Mouse (Mus musculus): ENCODE data around the gene Rgs7. TPM values are rescaled to one million over a fixed set of nuclear protein-coding genes. Genes with fewer than 3 reads are reported as not detected.

The Rgs7 gene
- polyA plus RNA-seq, 1 experiment from 2014 or later, result 1.8 TPM

GRCm38 (mm10) chr1:175262341-175262740 is 230.0 kb downstream of the Rgs7 start:
- H3K9ac ChIP-seq, result no peak overlapping the region
- H3K4me2 ChIP-seq (replicated peaks), result no peak overlapping the region
- no peak overlapping the region for H3K27ac ChIP-seq
- no peaks in the 10 kb centered on the region for H3K36me3 ChIP-seq
- no peaks in the 10 kb centered on the region for H3K4me1 ChIP-seq (replicated peaks)
- H3K9me3 ChIP-seq, result no peaks in the 10 kb centered on the region
- no peak overlapping the region for H3K4me3 ChIP-seq (replicated peaks)
- no peaks in the 10 kb centered on the region for H3K27me3 ChIP-seq (replicated peaks)
- ATAC-seq, result no peak

GRCm38 (mm10) chr1:175259374-175259773 is 232.9 kb downstream of the Rgs7 start:
- no peaks in the 10 kb centered on the region for H3K27me3 ChIP-seq (replicated peaks)
- H3K4me1 ChIP-seq (replicated peaks), result no peaks in the 10 kb centered on the region
- H3K4me2 ChIP-seq (replicated peaks), result no peak overlapping the region
- H3K36me3 ChIP-seq, result no peaks in the 10 kb centered on the region
- no peak for ATAC-seq
- no peak overlapping the region for H3K9ac ChIP-seq
- no peak overlapping the region for H3K27ac ChIP-seq
- no peaks in the 10 kb centered on the region for H3K9me3 ChIP-seq
- H3K4me3 ChIP-seq (replicated peaks), result no peak overlapping the region
- WGBS, result 48% methylated on average over 1 of the region's 1 CpGs

- H3K4me1 ChIP-seq (replicated peaks), result no peaks in the 10 kb centered on the region
- H3K27ac ChIP-seq, result no peak overlapping the region
- no peaks in the 10 kb centered on the region for H3K27me3 ChIP-seq (replicated peaks)
- no peak overlapping the region for H3K4me2 ChIP-seq (replicated peaks)
- H3K36me3 ChIP-seq, result no peaks in the 10 kb centered on the region
- WGBS, result 42% methylated on average over 3 of the region's 3 CpGs
- H3K4me3 ChIP-seq (replicated peaks), result no peak overlapping the region
- no peaks in the 10 kb centered on the region for H3K9me3 ChIP-seq
- H3K9ac ChIP-seq, result no peak overlapping the region
- ATAC-seq, result no peak
Measured at GRCm38 (mm10) chr1:175255224-175255623, 237.1 kb downstream of the Rgs7 start.

- Histone ChIP-seq H3K27ac (no peak overlapping the region), H3K36me3 (no peaks in the 10 kb centered on the region), H3K9me3 (no peaks in the 10 kb centered on the region), H3K4me3 (replicated peaks) (no peak overlapping the region), H3K9ac (no peak overlapping the region), H3K4me1 (replicated peaks) (no peaks in the 10 kb centered on the region), H3K4me2 (replicated peaks) (no peak overlapping the region), H3K27me3 (replicated peaks) (no peaks in the 10 kb centered on the region)
- WGBS, result 37% methylated on average over 3 of the region's 3 CpGs
- ATAC-seq, result no peak; the same call in 1 of the 2 replicates
Measured at GRCm38 (mm10) chr1:175254724-175255123, 237.6 kb downstream of the Rgs7 start.

GRCm38 (mm10) chr1:175242135-175242534 is 250.2 kb downstream of the Rgs7 start:
- ATAC-seq, result no peak
- no peak overlapping the region for H3K4me3 ChIP-seq (replicated peaks)
- no peaks in the 10 kb centered on the region for H3K36me3 ChIP-seq
- H3K27ac ChIP-seq, result no peak overlapping the region
- no peak overlapping the region for H3K9ac ChIP-seq
- H3K4me2 ChIP-seq (replicated peaks), result no peak overlapping the region
- H3K4me1 ChIP-seq (replicated peaks), result no peaks in the 10 kb centered on the region
- H3K9me3 ChIP-seq, result no peaks in the 10 kb centered on the region
- no peaks in the 10 kb centered on the region for H3K27me3 ChIP-seq (replicated peaks)
- WGBS, result 81% methylated on average over 5 of the region's 5 CpGs

- Histone ChIP-seq H3K4me2 (replicated peaks) (no peak overlapping the region), H3K9me3 (no peaks in the 10 kb centered on the region), H3K4me1 (replicated peaks) (no peaks in the 10 kb centered on the region), H3K27ac (no peak overlapping the region), H3K27me3 (replicated peaks) (no peaks in the 10 kb centered on the region), H3K9ac (no peak overlapping the region), H3K36me3 (no peaks in the 10 kb centered on the region), H3K4me3 (replicated peaks) (no peak overlapping the region)
- 50% methylated on average over 2 of the region's 2 CpGs for WGBS
- ATAC-seq, result no peak
Measured at GRCm38 (mm10) chr1:175240137-175240536, 252.2 kb downstream of the Rgs7 start.

- no peak overlapping the region for H3K4me2 ChIP-seq (replicated peaks)
- no peaks in the 10 kb centered on the region for H3K4me1 ChIP-seq (replicated peaks)
- H3K4me3 ChIP-seq (replicated peaks), result no peak overlapping the region
- no peak overlapping the region for H3K27ac ChIP-seq
- no peak for ATAC-seq
- 90% methylated on average over 3 of the region's 3 CpGs for WGBS
- no peaks in the 10 kb centered on the region for H3K36me3 ChIP-seq
- no peaks in the 10 kb centered on the region for H3K9me3 ChIP-seq
- no peak overlapping the region for H3K9ac ChIP-seq
- no peaks in the 10 kb centered on the region for H3K27me3 ChIP-seq (replicated peaks)
Measured at GRCm38 (mm10) chr1:175221593-175222500, 270.5 kb downstream of the Rgs7 start.

- Histone ChIP-seq H3K4me1 (replicated peaks) (no peaks in the 10 kb centered on the region), H3K9ac (no peak overlapping the region), H3K36me3 (no peaks in the 10 kb centered on the region), H3K4me3 (replicated peaks) (no peak overlapping the region), H3K9me3 (no peaks in the 10 kb centered on the region), H3K27ac (no peak overlapping the region), H3K4me2 (replicated peaks) (no peak overlapping the region), H3K27me3 (replicated peaks) (no peaks in the 10 kb centered on the region)
- 90% methylated on average over 2 of the region's 2 CpGs for WGBS
- ATAC-seq, result no peak
Measured at GRCm38 (mm10) chr1:175219563-175219962, 272.7 kb downstream of the Rgs7 start.

- ATAC-seq, result no peak
- no peak overlapping the region for H3K4me2 ChIP-seq (replicated peaks)
Measured at GRCm38 (mm10) chr1:175207004-175207403, 285.3 kb downstream of the Rgs7 start.

GRCm38 (mm10) chr1:175205633-175206032 is 286.7 kb downstream of the Rgs7 start:
- Histone ChIP-seq H3K9ac (no peak overlapping the region), H3K4me3 (replicated peaks) (no peak overlapping the region), H3K9me3 (no peaks in the 10 kb centered on the region), H3K27ac (no peak overlapping the region), H3K4me2 (replicated peaks) (no peak overlapping the region), H3K27me3 (replicated peaks) (no peaks in the 10 kb centered on the region), H3K36me3 (no peaks in the 10 kb centered on the region), H3K4me1 (replicated peaks) (no peaks in the 10 kb centered on the region)
- ATAC-seq, result no peak
- 59% methylated on average over 1 of the region's 1 CpGs for WGBS

More at GRCm38 (mm10) chr1:175207004-175207403, 285.3 kb downstream of the Rgs7 start:
- Histone ChIP-seq H3K36me3 (no peaks in the 10 kb centered on the region), H3K9me3 (no peaks in the 10 kb centered on the region), H3K9ac (no peak overlapping the region), H3K4me1 (replicated peaks) (no peaks in the 10 kb centered on the region), H3K27ac (no peak overlapping the region), H3K4me3 (replicated peaks) (no peak overlapping the region), H3K27me3 (replicated peaks) (no peaks in the 10 kb centered on the region)
- WGBS, result 84% methylated on average over 2 of the region's 2 CpGs

- no peak for ATAC-seq
- Histone ChIP-seq H3K4me2 (replicated peaks) (no peak overlapping the region), H3K27ac (no peak overlapping the region), H3K9me3 (no peaks in the 10 kb centered on the region), H3K4me1 (replicated peaks) (no peaks in the 10 kb centered on the region), H3K27me3 (replicated peaks) (no peaks in the 10 kb centered on the region), H3K9ac (no peak overlapping the region), H3K4me3 (replicated peaks) (no peak overlapping the region), H3K36me3 (no peaks in the 10 kb centered on the region)
- 74% methylated on average over 1 of the region's 1 CpGs for WGBS
Measured at GRCm38 (mm10) chr1:175203544-175203943, 288.8 kb downstream of the Rgs7 start.

GRCm38 (mm10) chr1:175202902-175203301 is 289.4 kb downstream of the Rgs7 start:
- ATAC-seq, result no peak
- Histone ChIP-seq H3K27ac (no peak overlapping the region), H3K4me2 (replicated peaks) (no peak overlapping the region), H3K4me1 (replicated peaks) (no peaks in the 10 kb centered on the region), H3K36me3 (no peaks in the 10 kb centered on the region), H3K27me3 (replicated peaks) (no peaks in the 10 kb centered on the region), H3K9ac (no peak overlapping the region), H3K9me3 (no peaks in the 10 kb centered on the region), H3K4me3 (replicated peaks) (no peak overlapping the region)
- 47% methylated on average over 2 of the region's 2 CpGs for WGBS

- H3K27ac ChIP-seq, result no peak overlapping the region
- WGBS, result 89% methylated on average over 4 of the region's 4 CpGs
- H3K9ac ChIP-seq, result no peak overlapping the region
- ATAC-seq, result no peak
- no peaks in the 10 kb centered on the region for H3K27me3 ChIP-seq (replicated peaks)
- H3K9me3 ChIP-seq, result no peaks in the 10 kb centered on the region
- no peak overlapping the region for H3K4me2 ChIP-seq (replicated peaks)
- H3K4me3 ChIP-seq (replicated peaks), result no peak overlapping the region
- H3K4me1 ChIP-seq (replicated peaks), result no peaks in the 10 kb centered on the region
- no peaks in the 10 kb centered on the region for H3K36me3 ChIP-seq
Measured at GRCm38 (mm10) chr1:175198881-175199280, 293.4 kb downstream of the Rgs7 start.
